Mouse (Mus musculus) retina, adult 2 months (tissue): ENCODE measurements at regions not wholly inside any gene's neighbourhood (a gene's known extent, or its start where the extent isn't known, plus 50 kb on each side); places are given as distances from the start of the nearest gene placed in this dataset.

Experiments used
- DNase-seq: peaks from one replicate; pipeline ENCODE4 v3.0.0-alpha.2; 2012; ENCODE audit warnings: low read depth, low spot score

GRCm38 (mm10) chr7:129771876-129772275 lies 180.2 kb downstream of the Wdr11 start:
- DNase-seq: no peak

- DNase-seq: no peak
Observed at GRCm38 (mm10) chr7:129772540-129773331, 181.1 kb downstream of the Wdr11 start.

GRCm38 (mm10) chr7:129774261-129774861 lies 182.7 kb downstream of the Wdr11 start:
- no peak for DNase-seq

GRCm38 (mm10) chr7:129775189-129775588 lies 183.5 kb downstream of the Wdr11 start:
- no peak for DNase-seq

- DNase-seq: no peak
Observed at GRCm38 (mm10) chr7:129778842-129779421, 187.3 kb downstream of the Wdr11 start.

GRCm38 (mm10) chr7:129779939-129780338 lies 188.3 kb downstream of the Wdr11 start:
- DNase-seq: no peak

- DNase-seq: no peak
Observed at GRCm38 (mm10) chr7:129781756-129782155, 190.1 kb downstream of the Wdr11 start.

- DNase-seq: no peak
Observed at GRCm38 (mm10) chr7:129784966-129785365, 193.3 kb downstream of the Wdr11 start.

GRCm38 (mm10) chr7:129787011-129787410 lies 195.3 kb downstream of the Wdr11 start:
- DNase-seq: no peak

GRCm38 (mm10) chr7:129787736-129788135 lies 196.1 kb downstream of the Wdr11 start:
- no peak for DNase-seq

- no peak for DNase-seq
Observed at GRCm38 (mm10) chr7:129789461-129789860, 197.8 kb downstream of the Wdr11 start.

- DNase-seq: no peak
Observed at GRCm38 (mm10) chr7:129790590-129791449, 199.2 kb downstream of the Wdr11 start.

- no peak for DNase-seq
Observed at GRCm38 (mm10) chr7:129791450-129791820, 199.8 kb downstream of the Wdr11 start.

- DNase-seq: no peak
Observed at GRCm38 (mm10) chr7:129793733-129794132, 202.1 kb downstream of the Wdr11 start.

- no peak for DNase-seq
Observed at GRCm38 (mm10) chr7:129794276-129794675, 202.6 kb downstream of the Wdr11 start.

- no peak for DNase-seq
Observed at GRCm38 (mm10) chr7:129798525-129798924, 206.9 kb downstream of the Wdr11 start.

GRCm38 (mm10) chr7:129800461-129800867 lies 208.8 kb downstream of the Wdr11 start:
- DNase-seq: no peak

GRCm38 (mm10) chr7:129801431-129801847 lies 209.8 kb downstream of the Wdr11 start:
- no peak for DNase-seq

GRCm38 (mm10) chr7:129802168-129802567 lies 210.5 kb downstream of the Wdr11 start:
- no peak for DNase-seq

- DNase-seq: no peak
Observed at GRCm38 (mm10) chr7:129805340-129805739, 213.7 kb downstream of the Wdr11 start.

- no peak for DNase-seq
Observed at GRCm38 (mm10) chr7:129810141-129810540, 218.5 kb downstream of the Wdr11 start.

GRCm38 (mm10) chr7:129810565-129810964 lies 218.9 kb downstream of the Wdr11 start:
- DNase-seq: no peak
